Mouse (Mus musculus): ENCODE results near the gene Atp5d. TPM values are rescaled to one million over a fixed set of nuclear protein-coding genes. Genes with fewer than 3 reads are reported as not detected.

The Atp5d gene
- polyA plus RNA-seq, 1 experiment from 2014 or later = 612 TPM

GRCm38 (mm10) chr10:80144159-80144558 is 5.7 kb downstream of the Atp5d start:
- Histone ChIP-seq H3K36me3 (peaks cover 38% of the 10 kb centered on the region), H3K9me3 (replicated peaks) (no peaks in the 10 kb centered on the region), H3K4me2 (no peak overlapping the region), H3K4me1 (peaks cover 76% of the 10 kb centered on the region), H3K4me3 (replicated peaks) (no peak overlapping the region), H3K27me3 (no peaks in the 10 kb centered on the region), H3K27ac (no peak overlapping the region), H3K9ac (no peak overlapping the region)
- ATAC-seq (replicated peaks; ENCODE audit: low FRiP score) = no peak
- 96% methylated on average over 12 of the region's 12 CpGs for WGBS

GRCm38 (mm10) chr10:80144864-80145838 is 6.7 kb downstream of the Atp5d start:
- peaks cover 38% of the 10 kb centered on the region for H3K36me3 ChIP-seq
- H3K9me3 ChIP-seq (replicated peaks) = no peaks in the 10 kb centered on the region
- H3K4me3 ChIP-seq (replicated peaks) = 0 out of 2 replicates have a peak overlapping the region, but pooled peaks have one; percentile 4
- H3K4me1 ChIP-seq = peaks cover 69% of the 10 kb centered on the region
- no peak for ATAC-seq (replicated peaks; ENCODE audit: low FRiP score)
- H3K27ac ChIP-seq = peak overlapping the region; percentile 64
- WGBS = 76% methylated on average over 20 of the region's 20 CpGs
- H3K4me2 ChIP-seq = 0 out of 2 replicates have a peak overlapping the region, but pooled peaks have one; percentile 12
- peak overlapping the region; percentile 33; the same call in 1 of the 2 replicates for H3K9ac ChIP-seq
- no peaks in the 10 kb centered on the region for H3K27me3 ChIP-seq

- Histone ChIP-seq H3K4me1 (peaks cover 64% of the 10 kb centered on the region), H3K36me3 (peaks cover 38% of the 10 kb centered on the region), H3K9me3 (replicated peaks) (no peaks in the 10 kb centered on the region), H3K9ac (peak overlapping the region; percentile 33; the same call in 1 of the 2 replicates), H3K4me3 (replicated peaks) (0 out of 2 replicates have a peak overlapping the region, but pooled peaks have one; percentile 4), H3K27ac (peak overlapping the region; percentile 100), H3K4me2 (0 out of 2 replicates have a peak overlapping the region, but pooled peaks have one; percentile 12), H3K27me3 (no peaks in the 10 kb centered on the region)
- no peak for ATAC-seq (replicated peaks; ENCODE audit: low FRiP score)
- WGBS = 85% methylated on average over 6 of the region's 6 CpGs
These were observed 7.5 kb downstream of the Atp5d start for GRCm38 (mm10) chr10:80145896-80146295.

GRCm38 (mm10) chr10:80146568-80147011 is 8.2 kb downstream of the Atp5d start:
- Histone ChIP-seq H3K4me2 (no peak overlapping the region), H3K36me3 (peaks cover 44% of the 10 kb centered on the region), H3K4me1 (peaks cover 59% of the 10 kb centered on the region), H3K4me3 (replicated peaks) (no peak overlapping the region; the same call in 1 of the 2 replicates), H3K9ac (0 out of 2 replicates have a peak overlapping the region, but pooled peaks have one; percentile 33), H3K9me3 (replicated peaks) (no peaks in the 10 kb centered on the region), H3K27me3 (no peaks in the 10 kb centered on the region), H3K27ac (peak overlapping the region; percentile 100)
- no peak for ATAC-seq (replicated peaks; ENCODE audit: low FRiP score)
- WGBS = 69% methylated on average over 4 of the region's 4 CpGs

- Histone ChIP-seq H3K4me3 (replicated peaks) (peak overlapping the region; percentile 89), H3K27me3 (no peaks in the 10 kb centered on the region), H3K4me1 (peaks cover 62% of the 10 kb centered on the region), H3K36me3 (peaks cover 50% of the 10 kb centered on the region), H3K9me3 (replicated peaks) (no peaks in the 10 kb centered on the region), H3K4me2 (peak overlapping the region; percentile 77), H3K27ac (peak overlapping the region; percentile 100), H3K9ac (0 out of 2 replicates have a peak overlapping the region, but pooled peaks have one; percentile 82)
- 58% methylated on average over 5 of the region's 5 CpGs for WGBS
- no peak for ATAC-seq (replicated peaks; ENCODE audit: low FRiP score)
These were observed 8.8 kb downstream of the Atp5d start for GRCm38 (mm10) chr10:80147146-80147718.

GRCm38 (mm10) chr10:80147719-80148601 is 9.5 kb downstream of the Atp5d start, which contains the start of gene Midn:
Midn (plus strand) TSS chr10:80148272.
- peak within 1 kb of the TSS; percentile 100 for H3K27ac ChIP-seq
- peak; percentile 47 for ATAC-seq (replicated peaks; ENCODE audit: low FRiP score)
- no peaks in the 10 kb centered on the region for H3K9me3 ChIP-seq (replicated peaks)
- H3K4me1 ChIP-seq = peaks cover 64% of the 10 kb centered on the region
- H3K4me3 ChIP-seq (replicated peaks) = peak within 1 kb of the TSS; percentile 89
- WGBS = 1% methylated on average over 39 of the region's 42 CpGs
- H3K4me2 ChIP-seq = peak within 1 kb of the TSS; percentile 77
- no peaks in the 10 kb centered on the region for H3K27me3 ChIP-seq
- peaks cover 57% of the 10 kb centered on the region for H3K36me3 ChIP-seq
- peak within 1 kb of the TSS; percentile 82 for H3K9ac ChIP-seq

- H3K27ac ChIP-seq = peak overlapping the region; percentile 100
- H3K4me1 ChIP-seq = peaks cover 64% of the 10 kb centered on the region
- H3K4me2 ChIP-seq = peak overlapping the region; percentile 77
- H3K4me3 ChIP-seq (replicated peaks) = peak overlapping the region; percentile 89
- no peaks in the 10 kb centered on the region for H3K9me3 ChIP-seq (replicated peaks)
- peak; percentile 54 for ATAC-seq (replicated peaks; ENCODE audit: low FRiP score)
- H3K9ac ChIP-seq = peak overlapping the region; percentile 82
- peaks cover 60% of the 10 kb centered on the region for H3K36me3 ChIP-seq
- under 1% methylated on average over 57 of the region's 57 CpGs for WGBS
- H3K27me3 ChIP-seq = no peaks in the 10 kb centered on the region
These were observed 10.3 kb downstream of the Atp5d start for GRCm38 (mm10) chr10:80148610-80149290.

- no peaks in the 10 kb centered on the region for H3K27me3 ChIP-seq
- under 1% methylated on average over 87 of the region's 88 CpGs for WGBS
These were observed 11.1 kb downstream of the Atp5d start for GRCm38 (mm10) chr10:80149291-80150225.

GRCm38 (mm10) chr10:80150226-80151210 is 12.1 kb downstream of the Atp5d start:
- Histone ChIP-seq H3K4me3 (replicated peaks) (peak overlapping the region; percentile 89), H3K9me3 (replicated peaks) (no peaks in the 10 kb centered on the region), H3K27me3 (no peaks in the 10 kb centered on the region), H3K27ac (peak overlapping the region; percentile 100), H3K4me1 (peaks cover 67% of the 10 kb centered on the region), H3K4me2 (peak overlapping the region; percentile 77), H3K9ac (peak overlapping the region; percentile 97), H3K36me3 (peaks cover 60% of the 10 kb centered on the region)
- under 1% methylated on average over 62 of the region's 71 CpGs for WGBS
- no peak for ATAC-seq (replicated peaks; ENCODE audit: low FRiP score)

More at GRCm38 (mm10) chr10:80149291-80150225, 11.1 kb downstream of the Atp5d start:
- peak overlapping the region; percentile 97 for H3K9ac ChIP-seq
- H3K4me3 ChIP-seq (replicated peaks) = peak overlapping the region; percentile 89
- peaks cover 65% of the 10 kb centered on the region for H3K4me1 ChIP-seq
- peak overlapping the region; percentile 100 for H3K27ac ChIP-seq
- no peaks in the 10 kb centered on the region for H3K9me3 ChIP-seq (replicated peaks)
- peaks cover 60% of the 10 kb centered on the region for H3K36me3 ChIP-seq
- H3K4me2 ChIP-seq = peak overlapping the region; percentile 77
- peak; percentile 81 for ATAC-seq (replicated peaks; ENCODE audit: low FRiP score)

Data from kidney, embryonic 15.5 days (tissue).